Mouse (Mus musculus) activated CD4-positive, CD25-positive, alpha-beta regulatory T cell (primary cell): Measurements from ENCODE around the gene Tpt1. TPM values are rescaled to one million over a fixed set of nuclear protein-coding genes. Genes with fewer than 3 reads are reported as not detected.

Source experiments
- polyA plus RNA-seq, 2 experiments: library from polyadenylated mRNA; unstranded; fragments of 100-300 nt; shearing (Covaris generic); gene quantifications; one replicate each; pipeline ENCODE4 v1.2.1; 2017

The Tpt1 gene
- polyA plus RNA-seq, result 1,000 to 10,000 TPM; 1,473 to 1,878 TPM

GRCm38 (mm10) chr14:75844867-75845697 lies at the start of gene Tpt1:
Gene Tpt1, plus strand, starts transcription at chr14:75845093.

Other genes with a start within 250 kb of the Tpt1 start
- not detected for gene Erich6b, start 202.8 kb upstream of the Tpt1 start, polyA plus RNA-seq
- 10 to 100 TPM; 25.0 to 25.3 TPM for gene Cog3, start 90.6 kb upstream of the Tpt1 start, polyA plus RNA-seq
- gene Slc25a30, start 58.1 kb upstream of the Tpt1 start, polyA plus RNA-seq, result 10 to 100 TPM in 1 of 2 experiments, 1 to 10 TPM in 1; 9.7 to 10.8 TPM
- gene Kctd4, start 109.9 kb downstream of the Tpt1 start, polyA plus RNA-seq, result under 1 TPM; 0.34 to 0.58 TPM
- 10 to 100 TPM; 45.0 to 57.0 TPM for gene Gtf2f2, start 165.8 kb downstream of the Tpt1 start, polyA plus RNA-seq